Mouse (Mus musculus) erythroblast, embryonic 14.5 days (primary cell): Measurements from ENCODE around the gene Hras.

ENCODE experiments used
- GATA1 ChIP-seq: IDR thresholded peaks from 2 replicates; pipeline ENCODE4 v1.6.1; 2012; ENCODE audit warnings: low read length, inconsistent platforms, mixed read lengths
- TAL1 ChIP-seq: IDR thresholded peaks from 3 replicates; pipeline ENCODE4 v1.6.1; 2012; ENCODE audit warnings: low read length, inconsistent platforms, mixed read lengths

- no peak for TF ChIP-seq TAL1
- TF ChIP-seq GATA1 = no peak
Measured at GRCm38 (mm10) chr7:141229702-141230101, 35.9 kb upstream of the Hras start.
